Mouse (Mus musculus) ES-E14 (cell line): ENCODE results near the gene Kank2. TPM values are rescaled to one million over a fixed set of nuclear protein-coding genes. Genes with fewer than 3 reads are reported as not detected.

Source experiments
- DNase-seq: peaks from one replicate; pipeline ENCODE4 v3.0.0-alpha.2; 2013; ENCODE audit warnings: low read depth, low spot score
- H3K27ac ChIP-seq: 2 replicates; pipeline ENCODE4 v1.5.1; 2012; ENCODE audit warnings: low read depth, mild to moderate bottlenecking, low read length, moderate library complexity, mixed read lengths; ENCODE audit not compliant: poor library complexity, insufficient read depth, severe bottlenecking
- H3K36me3 ChIP-seq: 2 replicates; pipeline ENCODE4 v1.6.1; 2012; ENCODE audit warnings: mild to moderate bottlenecking, low read length, moderate library complexity, mixed read lengths; ENCODE audit not compliant: control insufficient read depth, poor library complexity, insufficient read depth, severe bottlenecking
- H3K4me1 ChIP-seq, 2 experiments: fragments of 150-350 bp in 1 of 2; sonication (generic) in 1 of 2; 2 replicates each; pipeline ENCODE4 v1.6.1; 2012; ENCODE audit warnings: low read length in 2 of 2, mild to moderate bottlenecking in 1 of 2, mixed read lengths in 1 of 2; ENCODE audit not compliant: control insufficient read depth in 2 of 2, insufficient read depth in 2 of 2, poor library complexity in 1 of 2
- H3K4me3 ChIP-seq, 2 experiments: fragments of 150-350 bp in 1 of 2; sonication (generic) in 1 of 2; 2 replicates each; pipeline ENCODE4 v1.5.1; 2012; ENCODE audit warnings: low read length in 2 of 2, low read depth in 1 of 2, mild to moderate bottlenecking in 1 of 2, mixed read lengths in 1 of 2; ENCODE audit not compliant: insufficient read depth in 1 of 2, poor library complexity in 1 of 2, severe bottlenecking in 1 of 2
- H3K9ac ChIP-seq: 2 replicates; pipeline ENCODE4 v1.6.1; 2012; ENCODE audit warnings: low read depth, mild to moderate bottlenecking, low read length, mixed read lengths; ENCODE audit not compliant: poor library complexity, insufficient read depth, severe bottlenecking
- H3K9me3 ChIP-seq: fragments of 150-350 bp; sonication (generic); 2 replicates; pipeline ENCODE4 v1.6.1; 2012; ENCODE audit warnings: low read depth, mild to moderate bottlenecking, low read length; ENCODE audit not compliant: control insufficient read depth, insufficient read depth
- CHD2 ChIP-seq: IDR thresholded peaks from 2 replicates; pipeline ENCODE4 v1.6.1; 2014; ENCODE audit warnings: mild to moderate bottlenecking, low read depth, low read length, inconsistent platforms
- HCFC1 ChIP-seq: IDR thresholded peaks from 2 replicates; pipeline ENCODE4 v1.6.1; 2012; ENCODE audit warnings: low read length, inconsistent platforms, borderline replicate concordance; ENCODE audit not compliant: insufficient read depth
- MAFK ChIP-seq: IDR thresholded peaks from 2 replicates; pipeline ENCODE4 v1.6.1; 2014; ENCODE audit warnings: mild to moderate bottlenecking, low read depth, low read length, inconsistent platforms; ENCODE audit not compliant: insufficient read depth
- ZC3H11A ChIP-seq: IDR thresholded peaks from 2 replicates; pipeline ENCODE4 v1.6.1; 2012; ENCODE audit warnings: low read depth, mild to moderate bottlenecking, inconsistent platforms, low read length, borderline replicate concordance
- ZNF384 ChIP-seq: IDR thresholded peaks from 2 replicates; pipeline ENCODE4 v1.6.1; 2012; ENCODE audit warnings: low read depth, low read length, inconsistent platforms
- in situ Hi-C, 2 experiments: fragments of 600-800 bp; cut with MboI; formaldehyde crosslinking; loops; one replicate each; pipeline ENCODE4 v1.15.1; 2025; ENCODE audit warnings: low sequenced_read_pairs in 2 of 2, inconsistent platforms in 1 of 2; ENCODE audit not compliant: unreplicated experiment in 2 of 2
- total RNA-seq: library from RNA; depleted of rRNA; stranded (reverse); fragments of 300-350 nt; gene quantifications from 2 replicates; pipeline ENCODE4 v1.2.3, GENCODE M21; 2012

Gene Kank2
- total RNA-seq, 1 experiment, result 32.6 TPM

GRCm38 (mm10) chr9:21729264-21729663 lies 69.3 kb downstream of the Kank2 start:
- TF ChIP-seq ZNF384 (no peak), MAFK (no peak), ZC3H11A (no peak), HCFC1 (no peak), CHD2 (no peak)
- DNase-seq, result no peak
- in situ Hi-C loops, result no loop called here
- H3K27ac ChIP-seq, result no peak overlapping the region
- no peak overlapping the region for H3K9ac ChIP-seq
- peaks cover 4 to 28% of the 10 kb centered on the region in 2 experiments; a peak in 3 of 4 replicates for H3K4me1 ChIP-seq
- H3K9me3 ChIP-seq, result no peaks in the 10 kb centered on the region
- no peak overlapping the region for H3K4me3 ChIP-seq
- H3K36me3 ChIP-seq, result peaks cover 71% of the 10 kb centered on the region

GRCm38 (mm10) chr9:21728261-21728832 lies 70.2 kb downstream of the Kank2 start:
- in situ Hi-C loops, result no loop called here
- peaks cover 62% of the 10 kb centered on the region for H3K36me3 ChIP-seq
- no peak for DNase-seq
- peaks cover 4 to 28% of the 10 kb centered on the region in 2 experiments; a peak in 3 of 4 replicates for H3K4me1 ChIP-seq
- H3K27ac ChIP-seq, result no peak overlapping the region
- no peak overlapping the region for H3K4me3 ChIP-seq
- H3K9me3 ChIP-seq, result no peaks in the 10 kb centered on the region
- no peak for TF ChIP-seq ZC3H11A
- TF ChIP-seq ZNF384, result no peak
- TF ChIP-seq CHD2, result no peak
- TF ChIP-seq MAFK, result no peak
- no peak for TF ChIP-seq HCFC1
- no peak overlapping the region for H3K9ac ChIP-seq

GRCm38 (mm10) chr9:21726218-21726975 lies 72.1 kb downstream of the Kank2 start:
- H3K4me1 ChIP-seq, result peaks cover 4 to 30% of the 10 kb centered on the region in 2 experiments; a peak in 3 of 4 replicates
- H3K9me3 ChIP-seq, result no peaks in the 10 kb centered on the region
- no peak for TF ChIP-seq CHD2
- no peak for TF ChIP-seq ZC3H11A
- TF ChIP-seq HCFC1, result no peak
- no peak for TF ChIP-seq ZNF384
- TF ChIP-seq MAFK, result no peak
- in situ Hi-C loops, result no loop called here
- H3K36me3 ChIP-seq, result peaks cover 44% of the 10 kb centered on the region; the same call in 1 of the 2 replicates
- DNase-seq, result no peak
- H3K9ac ChIP-seq, result peak overlapping the region; percentile 38
- H3K4me3 ChIP-seq, result peak overlapping the region; percentile 1; a peak in 1 of 4 replicates
- no peak overlapping the region for H3K27ac ChIP-seq

- peak overlapping the region; percentile 30 for H3K9ac ChIP-seq
- H3K9me3 ChIP-seq, result no peaks in the 10 kb centered on the region
- no peak overlapping the region for H3K27ac ChIP-seq
- DNase-seq, result no peak
- TF ChIP-seq HCFC1 (no peak), CHD2 (no peak), ZNF384 (no peak), ZC3H11A (no peak), MAFK (no peak)
- in situ Hi-C loops, result no loop called here
- peaks cover 38% of the 10 kb centered on the region; the same call in 1 of the 2 replicates for H3K36me3 ChIP-seq
- peaks cover 2 to 32% of the 10 kb centered on the region in 2 experiments; a peak in 3 of 4 replicates for H3K4me1 ChIP-seq
- peak overlapping the region; percentile 79 to 95 for H3K4me3 ChIP-seq
These were observed 73.1 kb downstream of the Kank2 start for GRCm38 (mm10) chr9:21725224-21726121.
